Mouse (Mus musculus) liver, adult 2 months (tissue): ENCODE data around the gene Znhit1. TPM values are rescaled to one million over a fixed set of nuclear protein-coding genes. Genes with fewer than 3 reads are reported as not detected.
"Not testable (repeated sequence)": the region's sequence is repeated elsewhere in the genome, so short reads cannot be mapped to it uniquely, and the experiment has no call there.

Experiments
- DNase-seq: peaks from one replicate; pipeline ENCODE4 v3.0.0-alpha.2; 2011; ENCODE audit warnings: low read depth, low spot score; ENCODE audit errors: extremely low read depth
- H3K27ac ChIP-seq: fragments of 200-500 bp; replicated peaks from 2 replicates; pipeline ENCODE4 v1.5.1; 2012; ENCODE audit warnings: low read depth, mild to moderate bottlenecking, control low read depth, inconsistent platforms, low read length; ENCODE audit not compliant: insufficient read depth
- H3K27me3 ChIP-seq: fragments of 200-500 bp; 2 replicates; pipeline ENCODE4 v1.6.1; 2012; ENCODE audit warnings: mild to moderate bottlenecking, moderate library complexity, low read length, inconsistent platforms; ENCODE audit not compliant: control insufficient read depth, insufficient read depth
- H3K36me3 ChIP-seq: fragments of 200-500 bp; 2 replicates; pipeline ENCODE4 v1.6.1; 2012; ENCODE audit warnings: low read length, inconsistent platforms; ENCODE audit not compliant: control insufficient read depth, insufficient read depth
- H3K4me1 ChIP-seq: fragments of 200-500 bp; 2 replicates; pipeline ENCODE4 v1.6.1; 2011; ENCODE audit warnings: low read length; ENCODE audit not compliant: control insufficient read depth, insufficient read depth
- H3K4me3 ChIP-seq: fragments of 200-500 bp; 2 replicates; pipeline ENCODE4 v1.5.1; 2011; ENCODE audit warnings: low read depth, mild to moderate bottlenecking, control low read depth, low read length, moderate library complexity; ENCODE audit not compliant: insufficient read depth
- H3K79me2 ChIP-seq: fragments of 200-500 bp; 2 replicates; pipeline ENCODE4 v1.6.1; 2012; ENCODE audit warnings: inconsistent platforms, mild to moderate bottlenecking, low read length, moderate library complexity; ENCODE audit not compliant: control insufficient read depth, insufficient read depth
- H3K9ac ChIP-seq: fragments of 200-500 bp; 2 replicates; pipeline ENCODE4 v1.6.1; 2012; ENCODE audit warnings: low read depth, mild to moderate bottlenecking, control low read depth, inconsistent platforms, low read length
- CTCF ChIP-seq: fragments of 200-500 bp; IDR thresholded peaks from 2 replicates; pipeline ENCODE4 v1.5.1; 2011; ENCODE audit warnings: low read depth, low read length, control low read depth
- POLR2A ChIP-seq: fragments of 200-500 bp; IDR thresholded peaks from 2 replicates; pipeline ENCODE4 v1.6.1; 2011; ENCODE audit warnings: low read length, control low read depth; ENCODE audit not compliant: insufficient read depth; ENCODE audit errors: extremely low read depth
- WGBS: fragments of 180-500 bp; shearing (Covaris S2); methylation state at CpG from one replicate; pipeline ENCODE4 v1.1.7; 2018; 5-methylcytosine and 5-hydroxymethylcytosine counted together
- polyA plus RNA-seq: library from polyadenylated mRNA; depleted of rRNA; stranded (reverse); fragments of >200 nt; gene quantifications from 2 replicates; pipeline ENCODE4 v1.2.3, GENCODE M21; 2012
- total RNA-seq: library from RNA; depleted of rRNA; stranded (reverse); fragments of >200 nt; gene quantifications from 2 replicates; pipeline ENCODE4 v1.2.3, GENCODE M21; 2014

Gene Znhit1
- total and polyA plus RNA-seq, 2 experiments = 44.5 to 109 TPM

DNA sequence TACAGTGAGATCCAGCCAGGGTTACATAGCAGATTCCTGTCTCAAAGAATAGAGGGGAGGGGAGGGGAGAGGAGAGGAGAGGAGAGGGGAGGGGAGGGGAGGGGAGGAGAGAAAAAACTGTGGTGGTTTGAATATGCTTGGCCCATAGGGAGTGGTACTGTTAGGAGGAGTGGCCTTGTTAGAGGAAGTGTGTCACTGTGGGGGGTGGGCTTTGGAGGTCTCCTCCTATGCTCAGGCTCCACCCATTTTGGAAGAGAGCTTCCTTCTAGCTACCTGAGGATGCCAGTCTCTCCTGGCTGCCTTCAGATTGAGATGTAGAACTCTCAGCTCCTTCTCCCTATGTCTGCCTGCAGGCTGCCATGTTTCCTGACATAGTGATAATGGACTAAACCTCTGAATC lies 39.9 kb downstream of the Znhit1 start:
- Histone ChIP-seq H3K27me3 (no peaks in the 10 kb centered on the region), H3K36me3 (no peaks in the 10 kb centered on the region), H3K9ac (no peak overlapping the region), H3K4me3 (no peak overlapping the region), H3K79me2 (no peaks in the 10 kb centered on the region), H3K27ac (no peak overlapping the region), H3K4me1 (no peaks in the 10 kb centered on the region)
- DNase-seq = no peak
- TF ChIP-seq POLR2A = no peak
- TF ChIP-seq CTCF = no peak

DNA sequence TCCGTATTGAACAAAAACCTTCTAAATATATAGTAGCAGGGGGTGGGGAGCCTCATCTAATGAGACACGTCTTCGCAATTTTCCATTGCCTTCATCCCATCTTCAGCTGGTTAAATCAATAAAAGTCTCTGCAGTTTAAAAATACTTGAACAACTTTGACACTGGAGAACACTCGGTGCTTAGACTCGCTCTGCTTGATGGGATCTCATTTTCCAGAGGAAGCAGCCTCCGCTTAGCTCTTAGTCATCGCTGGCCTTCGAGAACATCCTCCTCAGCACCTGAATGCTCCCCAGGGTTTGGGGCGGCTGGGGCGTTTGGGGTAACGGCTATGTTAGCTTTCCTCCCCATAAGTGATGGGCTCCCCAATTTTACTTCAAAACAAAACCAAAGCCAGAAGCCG lies 42.7 kb downstream of the Znhit1 start:
- no peak for DNase-seq
- 81% methylated on average over 12 of the region's 12 CpGs for WGBS
- no peak for TF ChIP-seq POLR2A
- TF ChIP-seq CTCF = no peak
- no peaks in the 10 kb centered on the region for H3K27me3 ChIP-seq
- H3K36me3 ChIP-seq = no peaks in the 10 kb centered on the region
- no peak overlapping the region for H3K9ac ChIP-seq
- no peaks in the 10 kb centered on the region for H3K79me2 ChIP-seq
- H3K4me1 ChIP-seq = no peaks in the 10 kb centered on the region
- H3K4me3 ChIP-seq = no peak overlapping the region
- no peak overlapping the region for H3K27ac ChIP-seq

DNA sequence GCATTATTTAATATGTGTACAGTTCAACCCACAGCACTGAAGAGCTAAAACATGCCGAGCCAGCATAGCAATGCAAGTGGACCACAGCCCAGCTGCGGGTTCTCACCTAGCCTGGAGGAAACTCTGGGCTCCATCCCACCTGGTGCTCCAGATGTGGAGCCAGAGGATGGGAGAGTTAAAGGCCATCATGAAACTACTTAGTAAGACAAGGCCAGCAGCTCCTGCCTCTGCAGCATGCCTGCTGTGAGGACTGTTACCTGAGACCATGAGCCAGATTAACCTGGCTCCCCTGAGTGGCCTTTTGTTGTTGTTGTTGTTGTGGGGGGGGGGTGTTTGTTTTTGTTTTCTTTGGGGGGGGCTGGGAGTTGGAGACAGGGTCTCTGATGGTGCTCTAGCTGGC lies 44.4 kb downstream of the Znhit1 start:
- 90% methylated on average over 2 of the region's 2 CpGs for WGBS
- no peaks in the 10 kb centered on the region for H3K36me3 ChIP-seq
- no peak overlapping the region for H3K27ac ChIP-seq
- no peaks in the 10 kb centered on the region for H3K27me3 ChIP-seq
- H3K79me2 ChIP-seq = no peaks in the 10 kb centered on the region
- no peak for TF ChIP-seq POLR2A
- no peak for TF ChIP-seq CTCF
- DNase-seq = no peak
- H3K4me3 ChIP-seq = no peak overlapping the region
- H3K9ac ChIP-seq = no peak overlapping the region
- H3K4me1 ChIP-seq = no peaks in the 10 kb centered on the region

DNA sequence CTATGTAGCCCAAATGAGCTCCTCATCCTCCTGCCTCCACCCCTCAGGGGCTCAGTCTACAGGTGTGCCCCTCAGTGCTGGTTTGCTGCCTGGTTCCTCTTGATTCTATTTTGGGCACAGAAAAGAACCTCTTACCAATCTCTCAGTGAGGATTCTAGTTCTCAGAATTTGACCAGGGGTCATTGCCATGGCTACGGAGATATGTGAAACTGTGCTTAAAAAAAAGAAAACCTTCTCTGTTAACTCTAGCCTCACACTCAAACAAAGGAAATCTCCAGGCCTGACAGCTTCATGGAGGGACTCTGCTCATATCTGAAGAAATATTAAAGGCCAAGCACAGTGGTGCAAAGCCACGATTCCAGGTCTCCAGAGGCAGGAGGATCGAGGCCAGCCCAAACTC lies 45.0 kb downstream of the Znhit1 start:
- no peaks in the 10 kb centered on the region for H3K27me3 ChIP-seq
- TF ChIP-seq POLR2A (no peak), CTCF (no peak)
- no peak overlapping the region for H3K9ac ChIP-seq
- H3K79me2 ChIP-seq = no peaks in the 10 kb centered on the region
- no peak overlapping the region for H3K27ac ChIP-seq
- DNase-seq = no peak
- 74% methylated on average over 3 of the region's 3 CpGs for WGBS
- no peaks in the 10 kb centered on the region for H3K4me1 ChIP-seq
- no peak overlapping the region for H3K4me3 ChIP-seq
- H3K36me3 ChIP-seq = no peaks in the 10 kb centered on the region

DNA sequence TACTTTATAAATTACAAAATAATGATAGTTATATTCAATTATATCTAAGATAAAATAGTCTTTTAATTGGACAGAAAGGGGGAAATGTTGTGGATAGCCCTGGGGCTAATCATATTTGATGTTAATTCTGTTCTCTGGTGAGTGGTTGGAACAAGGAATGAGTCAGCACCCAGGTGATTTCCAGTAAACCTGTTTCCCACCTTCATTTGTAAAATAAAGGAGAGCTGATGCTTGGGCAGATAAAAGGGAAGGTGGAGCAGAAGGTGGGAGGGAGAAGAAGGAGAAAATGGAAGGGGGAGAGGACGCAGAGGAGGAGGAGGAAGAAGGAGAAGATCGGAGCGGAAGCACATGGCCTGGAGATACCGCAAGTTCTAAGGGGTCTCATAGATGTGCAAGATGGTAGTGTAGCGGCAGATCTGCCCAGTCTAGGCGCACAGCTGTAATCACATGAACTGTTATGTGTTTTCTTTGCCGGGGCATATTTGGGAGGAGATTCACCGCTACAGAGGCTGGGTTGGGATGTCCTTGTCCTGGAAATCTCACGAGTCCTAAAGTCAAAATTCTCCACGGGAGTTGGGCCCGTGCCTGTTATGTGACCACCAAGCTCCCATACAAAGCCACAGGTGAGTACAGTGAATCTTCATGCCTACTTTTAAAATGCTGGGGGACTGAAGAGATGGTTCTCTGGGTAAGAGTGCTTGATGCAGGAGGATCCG lies 46.8 kb downstream of the Znhit1 start:
- TF ChIP-seq POLR2A (no peak), CTCF (no peak)
- no peak overlapping the region for H3K9ac ChIP-seq
- no peaks in the 10 kb centered on the region for H3K79me2 ChIP-seq

DNA sequence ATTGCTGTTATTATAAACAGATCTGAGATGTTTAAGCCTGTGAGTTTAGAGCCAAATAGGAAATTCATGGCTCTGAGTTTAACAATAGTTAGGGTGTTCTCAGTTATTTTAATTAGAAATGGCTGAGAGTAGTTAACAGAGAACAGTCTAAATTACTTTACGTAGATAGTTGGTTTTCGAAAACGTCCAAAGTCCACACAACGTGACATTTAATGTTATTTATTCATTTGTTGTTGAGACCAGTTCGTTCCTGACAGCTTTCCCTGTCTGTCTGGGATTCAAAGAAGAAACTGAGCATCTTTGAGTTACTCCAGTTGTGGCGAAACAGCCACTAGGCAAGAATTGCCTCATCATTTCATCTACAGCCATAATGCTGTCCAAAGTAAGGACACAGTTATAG lies 47.8 kb downstream of the Znhit1 start:
- not testable (repeated sequence) for H3K79me2 ChIP-seq, DNase-seq, H3K9ac ChIP-seq, H3K27ac ChIP-seq, H3K36me3 ChIP-seq, H3K4me3 ChIP-seq, H3K4me1 ChIP-seq, H3K27me3 ChIP-seq
- WGBS = 83% methylated on average over 6 of the region's 6 CpGs

More for the DNA sequence above, 46.8 kb downstream of the Znhit1 start:
- Histone ChIP-seq H3K4me1 (no peaks in the 10 kb centered on the region), H3K27me3 (no peaks in the 10 kb centered on the region), H3K27ac (no peak overlapping the region), H3K4me3 (no peak overlapping the region), H3K36me3 (no peaks in the 10 kb centered on the region)
- DNase-seq = no peak
- 90% methylated on average over 12 of the region's 12 CpGs for WGBS
